Mouse (Mus musculus) midbrain, postnatal 0 days (tissue): ENCODE measurements around the gene Fbxo28. TPM values are rescaled to one million over a fixed set of nuclear protein-coding genes. Genes with fewer than 3 reads are reported as not detected.
"Not testable (repeated sequence)": the region's sequence is repeated elsewhere in the genome, so short reads cannot be mapped to it uniquely, and the experiment has no call there.

Source experiments
- ATAC-seq: fragments of 200-750 bp; cut with Nextera tagmentation; 2 replicates; pipeline ENCODE4 v1.8.0; 2017; ENCODE audit warnings: moderate number of reproducible peaks, mild to moderate bottlenecking, moderate TSS enrichment, moderate library complexity; ENCODE audit not compliant: low FRiP score
- DNase-seq: peaks from one replicate; pipeline ENCODE4 v3.0.0-alpha.2; 2015; ENCODE audit warnings: low spot score
- H3K27ac ChIP-seq: fragments of 300-500 bp; sonication (generic); 2 replicates; pipeline ENCODE4 v1.5.1; 2014; ENCODE audit warnings: low read depth, mild to moderate bottlenecking, low read length, mixed read lengths
- H3K27me3 ChIP-seq: fragments of 300-500 bp; sonication (generic); 2 replicates; pipeline ENCODE4 v1.6.1; 2014; ENCODE audit warnings: low read length, control low read depth, mixed read lengths; ENCODE audit not compliant: insufficient read depth
- H3K36me3 ChIP-seq: fragments of 300-500 bp; sonication (generic); 2 replicates; pipeline ENCODE4 v1.6.1; 2014; ENCODE audit warnings: low read length, control low read depth, mixed read lengths; ENCODE audit not compliant: insufficient read depth
- H3K4me1 ChIP-seq: fragments of 300-500 bp; sonication (generic); 2 replicates; pipeline ENCODE4 v1.6.1; 2014; ENCODE audit warnings: mild to moderate bottlenecking, control low read depth, antibody characterized with exemption, low read length, mixed read lengths; ENCODE audit not compliant: insufficient read depth
- H3K4me2 ChIP-seq: fragments of 300-500 bp; sonication (generic); 2 replicates; pipeline ENCODE4 v1.6.1; 2014; ENCODE audit warnings: low read depth, mild to moderate bottlenecking, low read length, mixed read lengths; ENCODE audit not compliant: poor library complexity, severe bottlenecking
- H3K4me3 ChIP-seq: fragments of 300-500 bp; sonication (generic); 2 replicates; pipeline ENCODE4 v1.5.1; 2014; ENCODE audit warnings: low read depth, mild to moderate bottlenecking, low read length, moderate library complexity
- H3K9ac ChIP-seq: fragments of 300-500 bp; sonication (generic); replicated peaks from 2 replicates; pipeline ENCODE4 v1.6.1; 2014; ENCODE audit warnings: mild to moderate bottlenecking, low read length, moderate library complexity, mixed read lengths; ENCODE audit not compliant: poor library complexity, severe bottlenecking
- H3K9me3 ChIP-seq: fragments of 300-500 bp; sonication (generic); 2 replicates; pipeline ENCODE4 v1.6.1; 2016; ENCODE audit warnings: low read length, control low read depth
- CTCF ChIP-seq: IDR thresholded peaks from 2 replicates; pipeline ENCODE4 v1.5.1; 2016; ENCODE audit warnings: antibody characterized with exemption, mild to moderate bottlenecking
- whole genome bisulfite sequencing: fragments of 180-500 bp; shearing (Covaris S2); extraction: QIAGEN DNeasy Blood & Tissue Kit; methylation state at CpG from one replicate; pipeline ENCODE4 v1.1.7; 2014; 5-methylcytosine and 5-hydroxymethylcytosine counted together
- polyA plus RNA-seq: library from polyadenylated mRNA; unstranded; fragments of >200 nt; fragmentation: Nextera tagmentation; extraction: Ambion mirVana; gene quantifications from 2 replicates; pipeline ENCODE4 v1.2.1, GENCODE M21; 2015
- total RNA-seq: library from RNA; depleted of rRNA; stranded (reverse); fragments of >200 nt; gene quantifications from 2 replicates; pipeline ENCODE4 v1.2.3, GENCODE M21; 2014

Fbxo28 gene
- total and polyA plus RNA-seq, 2 experiments from 2014 or later, result 14.5 to 32.2 TPM

- WGBS, result 84% methylated on average over 4 of the region's 4 CpGs
- H3K27me3 ChIP-seq, result no peaks in the 10 kb centered on the region
- no peak overlapping the region for H3K27ac ChIP-seq
- no peak overlapping the region for H3K4me3 ChIP-seq
- TF ChIP-seq CTCF, result no peak
- no peak for DNase-seq
- no peak overlapping the region for H3K9ac ChIP-seq
- no peak overlapping the region for H3K4me2 ChIP-seq
- ATAC-seq, result no peak
- H3K9me3 ChIP-seq, result no peaks in the 10 kb centered on the region
- no peaks in the 10 kb centered on the region for H3K36me3 ChIP-seq
- H3K4me1 ChIP-seq, result no peaks in the 10 kb centered on the region
These were observed 49.1 kb downstream of the Fbxo28 start for GRCm38 (mm10) chr1:182292291-182292690.

GRCm38 (mm10) chr1:182290741-182291140, 50.7 kb downstream of the Fbxo28 start:
- not testable (repeated sequence) for ATAC-seq
- WGBS, result 92% methylated on average over 3 of the region's 3 CpGs

GRCm38 (mm10) chr1:182289781-182290180, 51.6 kb downstream of the Fbxo28 start:
- no peaks in the 10 kb centered on the region for H3K27me3 ChIP-seq
- H3K9me3 ChIP-seq, result no peaks in the 10 kb centered on the region
- no peak overlapping the region for H3K9ac ChIP-seq
- DNase-seq (peak; percentile 52), ATAC-seq (no peak)
- no peaks in the 10 kb centered on the region for H3K4me1 ChIP-seq
- H3K27ac ChIP-seq, result no peak overlapping the region
- no peak for TF ChIP-seq CTCF
- H3K36me3 ChIP-seq, result no peaks in the 10 kb centered on the region
- no peak overlapping the region for H3K4me3 ChIP-seq
- WGBS, result 51% methylated on average over 2 of the region's 2 CpGs
- H3K4me2 ChIP-seq, result no peak overlapping the region

More at GRCm38 (mm10) chr1:182290741-182291140, 50.7 kb downstream of the Fbxo28 start:
- not testable (repeated sequence) for H3K4me3 ChIP-seq, H3K27ac ChIP-seq, DNase-seq, H3K27me3 ChIP-seq, H3K9me3 ChIP-seq, H3K4me1 ChIP-seq, H3K9ac ChIP-seq, H3K4me2 ChIP-seq, H3K36me3 ChIP-seq

GRCm38 (mm10) chr1:182288601-182289000, 52.8 kb downstream of the Fbxo28 start:
- H3K4me2 ChIP-seq, result no peak overlapping the region
- H3K9ac ChIP-seq, result no peak overlapping the region
- DNase-seq (no peak), ATAC-seq (no peak)
- H3K27ac ChIP-seq, result no peak overlapping the region
- no peaks in the 10 kb centered on the region for H3K36me3 ChIP-seq
- 28% methylated on average over 2 of the region's 2 CpGs for WGBS
- H3K4me3 ChIP-seq, result no peak overlapping the region
- no peaks in the 10 kb centered on the region for H3K4me1 ChIP-seq
- TF ChIP-seq CTCF, result no peak
- no peaks in the 10 kb centered on the region for H3K27me3 ChIP-seq
- H3K9me3 ChIP-seq, result no peaks in the 10 kb centered on the region

GRCm38 (mm10) chr1:182287781-182288180, 53.6 kb downstream of the Fbxo28 start:
- ATAC-seq (no peak), DNase-seq (no peak)
- no peaks in the 10 kb centered on the region for H3K9me3 ChIP-seq
- H3K4me3 ChIP-seq, result no peak overlapping the region
- no peaks in the 10 kb centered on the region for H3K27me3 ChIP-seq
- no peak overlapping the region for H3K27ac ChIP-seq
- no peaks in the 10 kb centered on the region for H3K4me1 ChIP-seq
- no peaks in the 10 kb centered on the region for H3K36me3 ChIP-seq
- H3K4me2 ChIP-seq, result no peak overlapping the region
- WGBS, result 67% methylated on average over 7 of the region's 7 CpGs
- TF ChIP-seq CTCF, result no peak
- H3K9ac ChIP-seq, result no peak overlapping the region

- TF ChIP-seq CTCF, result no peak
- H3K4me3 ChIP-seq, result no peak overlapping the region
- H3K27ac ChIP-seq, result no peak overlapping the region
- H3K9me3 ChIP-seq, result no peaks in the 10 kb centered on the region
- ATAC-seq (no peak), DNase-seq (no peak)
- H3K9ac ChIP-seq, result no peak overlapping the region
- H3K4me2 ChIP-seq, result no peak overlapping the region
- no peaks in the 10 kb centered on the region for H3K27me3 ChIP-seq
- 0 out of 2 replicates have a peak, but pooled peaks cover 7% of the 10 kb centered on the region for H3K4me1 ChIP-seq
- H3K36me3 ChIP-seq, result no peaks in the 10 kb centered on the region
- 88% methylated on average over 2 of the region's 2 CpGs for WGBS
These were observed 56.6 kb downstream of the Fbxo28 start for GRCm38 (mm10) chr1:182284795-182285194.
